Mouse (Mus musculus) heart, postnatal 36 days (tissue): Measurements from ENCODE around the gene Parp11. TPM values are rescaled to one million over a fixed set of nuclear protein-coding genes. Genes with fewer than 3 reads are reported as not detected.
A peak's percentile ranks its signal among the peaks of the same experiment; 100 is the strongest.

Source experiments
- DNase-seq, 2 experiments: peaks; one replicate each; pipeline ENCODE4 v3.0.0; 2021 to 2022
- intact Hi-C: fragments of 180-260 bp; cut with DNase I; formaldehyde crosslinking; loops from one replicate; pipeline ENCODE4 v1.15.1; 2025
- total RNA-seq, 2 experiments: library from RNA; stranded (reverse); gene quantifications; 2 replicates each; pipeline ENCODE4 v1.2.3; 2021

Parp11 gene
- total RNA-seq, 2 experiments from 2014 or later: 6.8 to 7.2 TPM

GRCm38 (mm10) chr6:127447686-127448460, 1.2 kb downstream of the Parp11 start:
- DNase-seq: no peak
- intact Hi-C loops: loop anchor here (2.0 to 5.0 kb wide), 2 partner anchors 299 to 496 kb away; no protein-coding TSS in a partner anchor

GRCm38 (mm10) chr6:127448869-127449268, 2.2 kb downstream of the Parp11 start:
- DNase-seq: no peak
- intact Hi-C loops: loop anchor here (5.0 kb wide), 1 partner anchor 497 kb away; no protein-coding TSS in a partner anchor

- no peak for DNase-seq
- intact Hi-C loops: loop anchor here (5.0 kb wide), 1 partner anchor 497 kb away; no protein-coding TSS in a partner anchor
Measured at GRCm38 (mm10) chr6:127449531-127450422, 3.1 kb downstream of the Parp11 start.

GRCm38 (mm10) chr6:127453407-127454343, 7.0 kb downstream of the Parp11 start:
- intact Hi-C loops: loop anchor here (2.0 kb wide), 2 partner anchors 307 to 515 kb away; partner anchors contain the start of genes D6Wsu163e and Rad51ap1
- peak; percentile 94 to 96 for DNase-seq

- intact Hi-C loops: no loop called here
- no peak for DNase-seq
Measured at GRCm38 (mm10) chr6:127454344-127454707, 7.7 kb downstream of the Parp11 start.

GRCm38 (mm10) chr6:127454809-127455208, 8.2 kb downstream of the Parp11 start:
- DNase-seq: no peak
- intact Hi-C loops: no loop called here

GRCm38 (mm10) chr6:127455440-127455839, 8.8 kb downstream of the Parp11 start:
- intact Hi-C loops: no loop called here
- DNase-seq: no peak

GRCm38 (mm10) chr6:127456769-127457168, 10.1 kb downstream of the Parp11 start:
- intact Hi-C loops: no loop called here

GRCm38 (mm10) chr6:127459776-127460175, 13.1 kb downstream of the Parp11 start:
- intact Hi-C loops: no loop called here
- no peak for DNase-seq

More at GRCm38 (mm10) chr6:127456769-127457168, 10.1 kb downstream of the Parp11 start:
- DNase-seq: no peak

GRCm38 (mm10) chr6:127461491-127461890, 14.9 kb downstream of the Parp11 start:
- DNase-seq: no peak
- intact Hi-C loops: no loop called here

- intact Hi-C loops: no loop called here
- DNase-seq: no peak
Measured at GRCm38 (mm10) chr6:127462251-127462650, 15.6 kb downstream of the Parp11 start.

GRCm38 (mm10) chr6:127463273-127464001, 16.8 kb downstream of the Parp11 start:
- intact Hi-C loops: no loop called here
- no peak for DNase-seq

GRCm38 (mm10) chr6:127464523-127464922, 17.9 kb downstream of the Parp11 start:
- no peak for DNase-seq
- intact Hi-C loops: no loop called here

GRCm38 (mm10) chr6:127466749-127467310, 20.2 kb downstream of the Parp11 start:
- no peak for DNase-seq

GRCm38 (mm10) chr6:127472078-127472477, 25.4 kb downstream of the Parp11 start:
- DNase-seq: no peak
- intact Hi-C loops: no loop called here

More at GRCm38 (mm10) chr6:127466749-127467310, 20.2 kb downstream of the Parp11 start:
- intact Hi-C loops: no loop called here

GRCm38 (mm10) chr6:127473961-127474360, 27.3 kb downstream of the Parp11 start:
- no peak for DNase-seq
- intact Hi-C loops: no loop called here

GRCm38 (mm10) chr6:127475231-127475630, 28.6 kb downstream of the Parp11 start:
- no peak for DNase-seq
- intact Hi-C loops: no loop called here

GRCm38 (mm10) chr6:127491046-127491445, 44.4 kb downstream of the Parp11 start:
- DNase-seq: no peak
- intact Hi-C loops: no loop called here

- DNase-seq: no peak
- intact Hi-C loops: no loop called here
Measured at GRCm38 (mm10) chr6:127492561-127492960, 45.9 kb downstream of the Parp11 start.
